Mouse (Mus musculus): ENCODE results near the gene Ppp1r12b. TPM values are rescaled to one million over a fixed set of nuclear protein-coding genes. Genes with fewer than 3 reads are reported as not detected.

The Ppp1r12b gene
- total RNA-seq, 2 experiments from 2014 or later: 76.6 to 77.5 TPM

GRCm38 (mm10) chr1:134919010-134919409 is 36.7 kb downstream of the Ppp1r12b start:
- Histone ChIP-seq H3K27ac (peak overlapping the region; percentile 43; the same call in 1 of the 2 replicates), H3K4me3 (no peak overlapping the region)
- TF ChIP-seq CTCF (conservative IDR thresholded peaks at IDR 0.05): no peak
- no peak for DNase-seq (ENCODE audit: low spot score in 2 of 2)

GRCm38 (mm10) chr1:134915421-134915820 is 40.3 kb downstream of the Ppp1r12b start:
- TF ChIP-seq CTCF (conservative IDR thresholded peaks at IDR 0.05): no peak
- Histone ChIP-seq H3K27ac (no peak overlapping the region), H3K4me3 (no peak overlapping the region)
- no peak for DNase-seq (ENCODE audit: low spot score in 2 of 2)

- no peak for TF ChIP-seq CTCF (conservative IDR thresholded peaks at IDR 0.05)
- Histone ChIP-seq H3K4me3 (no peak overlapping the region), H3K27ac (peak overlapping the region; percentile 36; the same call in 1 of the 2 replicates)
- no peak for DNase-seq (ENCODE audit: low spot score in 2 of 2)
These were observed 42.2 kb downstream of the Ppp1r12b start for GRCm38 (mm10) chr1:134913535-134913934.

GRCm38 (mm10) chr1:134911892-134912291 is 43.9 kb downstream of the Ppp1r12b start:
- no peak for TF ChIP-seq CTCF (conservative IDR thresholded peaks at IDR 0.05)
- no peak overlapping the region for H3K27ac ChIP-seq
- H3K4me3 ChIP-seq: no peak overlapping the region
- no peak for DNase-seq (ENCODE audit: low spot score in 2 of 2)

- TF ChIP-seq CTCF (conservative IDR thresholded peaks at IDR 0.05): no peak
- no peak for DNase-seq (ENCODE audit: low spot score in 2 of 2)
- Histone ChIP-seq H3K27ac (peak overlapping the region; percentile 85), H3K4me3 (no peak overlapping the region)
These were observed 45.7 kb downstream of the Ppp1r12b start for GRCm38 (mm10) chr1:134910037-134910436.

- Histone ChIP-seq H3K27ac (peak overlapping the region; percentile 85), H3K4me3 (peak overlapping the region; percentile 31)
- peak; percentile 42 for TF ChIP-seq CTCF (conservative IDR thresholded peaks at IDR 0.05)
- peak; percentile 52 to 67 for DNase-seq (ENCODE audit: low spot score in 2 of 2)
These were observed 46.3 kb downstream of the Ppp1r12b start for GRCm38 (mm10) chr1:134909442-134909841.

- Histone ChIP-seq H3K4me3 (no peak overlapping the region), H3K27ac (peak overlapping the region; percentile 65)
- DNase-seq (ENCODE audit: low spot score in 2 of 2): no peak
- TF ChIP-seq CTCF (conservative IDR thresholded peaks at IDR 0.05): no peak
These were observed 53.6 kb downstream of the Ppp1r12b start for GRCm38 (mm10) chr1:134902051-134902619.

- no peak for TF ChIP-seq CTCF (conservative IDR thresholded peaks at IDR 0.05)
- H3K27ac ChIP-seq: no peak overlapping the region
- no peak for DNase-seq (ENCODE audit: low spot score in 2 of 2)
- no peak overlapping the region for H3K4me3 ChIP-seq
These were observed 59.7 kb downstream of the Ppp1r12b start for GRCm38 (mm10) chr1:134896008-134896407.

- TF ChIP-seq CTCF (conservative IDR thresholded peaks at IDR 0.05): no peak
- Histone ChIP-seq H3K4me3 (no peak overlapping the region), H3K27ac (no peak overlapping the region)
- DNase-seq (ENCODE audit: low spot score in 2 of 2): no peak
These were observed 60.9 kb downstream of the Ppp1r12b start for GRCm38 (mm10) chr1:134894803-134895202.

GRCm38 (mm10) chr1:134891916-134892315 is 63.8 kb downstream of the Ppp1r12b start:
- DNase-seq (ENCODE audit: low spot score in 2 of 2): no peak
- Histone ChIP-seq H3K27ac (no peak overlapping the region), H3K4me3 (no peak overlapping the region)
- TF ChIP-seq CTCF (conservative IDR thresholded peaks at IDR 0.05): no peak

- H3K4me3 ChIP-seq: no peak overlapping the region
- no peak overlapping the region for H3K27ac ChIP-seq
- no peak for TF ChIP-seq CTCF (conservative IDR thresholded peaks at IDR 0.05)
- DNase-seq (ENCODE audit: low spot score in 2 of 2): peak in 1 of 2 experiments; percentile 26
These were observed 66.1 kb downstream of the Ppp1r12b start for GRCm38 (mm10) chr1:134889629-134890028.

- no peak overlapping the region for H3K4me3 ChIP-seq
- H3K27ac ChIP-seq: no peak overlapping the region
- TF ChIP-seq CTCF (conservative IDR thresholded peaks at IDR 0.05): no peak
- DNase-seq (ENCODE audit: low spot score in 2 of 2): no peak
These were observed 79.9 kb downstream of the Ppp1r12b start for GRCm38 (mm10) chr1:134875800-134876199.

GRCm38 (mm10) chr1:134872678-134873077 is 83.1 kb downstream of the Ppp1r12b start:
- H3K27ac ChIP-seq: no peak overlapping the region
- no peak overlapping the region for H3K4me3 ChIP-seq
- no peak for TF ChIP-seq CTCF (conservative IDR thresholded peaks at IDR 0.05)
- no peak for DNase-seq (ENCODE audit: low spot score in 2 of 2)

GRCm38 (mm10) chr1:134866426-134866825 is 89.3 kb downstream of the Ppp1r12b start:
- peak in 1 of 2 experiments; percentile 40 for DNase-seq (ENCODE audit: low spot score in 2 of 2)
- TF ChIP-seq CTCF (conservative IDR thresholded peaks at IDR 0.05): no peak
- peak overlapping the region; percentile 29; the same call in 1 of the 2 replicates for H3K27ac ChIP-seq
- H3K4me3 ChIP-seq: no peak overlapping the region

Measured in layer of hippocampus, adult 2 months (tissue).